Mouse (Mus musculus) thymus, postnatal 10 days (tissue): ENCODE measurements around the gene Col6a5.

Source experiments
- DNase-seq, 2 experiments: peaks; one replicate each; pipeline ENCODE4 v3.0.0; 2021; ENCODE audit warnings: low spot score in 2 of 2

The Col6a5 gene

GRCm38 (mm10) chr9:105960533-105960932, at the start of gene Col6a5:
Gene Col6a5 (minus strand): TSS chr9:105960643.
- no peak for DNase-seq

DNA sequence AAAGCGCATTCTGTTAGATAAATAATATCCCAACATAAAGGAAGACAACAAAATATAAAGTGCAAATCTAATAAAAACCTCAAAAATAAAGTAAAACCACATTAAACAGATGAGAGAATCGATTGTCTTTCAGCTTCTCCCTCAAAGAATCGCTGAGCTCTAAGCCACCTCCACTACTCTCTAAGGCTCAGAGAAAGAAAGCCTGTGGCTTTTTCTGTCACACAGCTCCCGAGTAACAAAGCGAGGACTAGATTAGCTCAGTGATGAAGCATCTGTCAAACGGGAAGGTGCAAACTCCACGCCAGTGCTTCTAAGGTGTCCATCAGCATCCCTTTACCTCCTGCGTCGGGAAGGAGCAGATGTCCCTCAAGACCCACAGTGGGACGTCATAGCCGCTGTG, 37.5 kb upstream of the Col6a5 start:
- no peak for DNase-seq

DNA sequence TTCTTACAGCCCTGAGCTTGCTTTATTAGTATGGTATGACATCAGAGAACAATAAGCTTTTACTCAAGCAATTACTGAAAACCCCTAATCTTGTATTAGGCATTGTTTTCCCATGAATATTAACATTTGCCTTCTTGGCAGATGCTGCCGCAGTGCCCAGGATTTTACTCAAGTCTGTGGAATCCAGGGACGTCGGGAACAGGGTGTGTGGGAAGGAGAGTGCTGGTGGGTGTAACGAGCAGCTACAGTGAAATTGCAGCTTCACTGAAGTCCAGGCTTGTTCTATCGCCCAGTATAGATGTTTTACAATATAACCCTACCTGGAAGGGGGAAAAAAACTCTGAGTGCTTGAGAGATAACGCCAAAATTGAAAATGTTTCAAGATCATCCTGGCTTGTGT, 32.0 kb upstream of the Col6a5 start:
- DNase-seq = no peak

DNA sequence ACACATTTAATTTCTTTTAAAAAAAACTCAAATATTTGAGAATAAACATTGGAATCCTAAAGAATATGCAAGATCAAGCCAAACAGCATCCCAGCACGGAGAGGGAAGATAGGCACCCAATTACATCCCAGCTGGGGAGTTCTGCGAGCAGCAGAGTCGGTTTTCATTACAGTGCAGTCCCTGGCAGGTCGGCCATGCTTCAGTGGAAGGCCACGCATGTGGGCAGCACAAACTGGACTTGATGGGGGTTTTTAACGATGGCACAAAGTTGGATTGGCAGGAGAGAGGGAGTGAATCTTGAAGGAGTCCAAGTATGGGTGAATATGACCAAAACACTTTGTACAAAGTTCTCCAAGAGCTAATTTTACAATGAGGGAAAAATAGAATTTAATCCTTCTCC, 29.7 kb upstream of the Col6a5 start:
- DNase-seq = no peak

DNA sequence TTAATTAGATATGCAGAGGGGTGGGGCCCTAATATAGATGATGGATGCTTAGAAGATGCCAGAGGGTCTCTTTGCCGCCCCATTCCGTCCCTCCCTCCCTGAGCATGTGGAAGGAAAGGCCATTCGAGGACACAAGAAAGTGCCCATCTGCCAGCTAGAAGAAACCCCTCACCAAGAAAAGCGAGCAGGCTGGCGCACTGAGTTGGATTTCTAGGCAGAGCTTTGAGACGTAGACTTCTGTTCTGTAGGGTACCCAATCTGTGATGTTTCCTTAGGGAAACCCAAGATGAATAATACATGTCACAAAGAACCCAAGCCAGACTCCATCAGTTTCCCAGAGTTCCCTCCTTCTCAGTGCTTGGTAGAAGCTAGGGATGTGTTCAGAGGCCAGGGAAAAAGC, 29.0 kb upstream of the Col6a5 start:
- no peak for DNase-seq

- no peak for DNase-seq
Observed at GRCm38 (mm10) chr9:105988096-105988495, 27.7 kb upstream of the Col6a5 start.

DNA sequence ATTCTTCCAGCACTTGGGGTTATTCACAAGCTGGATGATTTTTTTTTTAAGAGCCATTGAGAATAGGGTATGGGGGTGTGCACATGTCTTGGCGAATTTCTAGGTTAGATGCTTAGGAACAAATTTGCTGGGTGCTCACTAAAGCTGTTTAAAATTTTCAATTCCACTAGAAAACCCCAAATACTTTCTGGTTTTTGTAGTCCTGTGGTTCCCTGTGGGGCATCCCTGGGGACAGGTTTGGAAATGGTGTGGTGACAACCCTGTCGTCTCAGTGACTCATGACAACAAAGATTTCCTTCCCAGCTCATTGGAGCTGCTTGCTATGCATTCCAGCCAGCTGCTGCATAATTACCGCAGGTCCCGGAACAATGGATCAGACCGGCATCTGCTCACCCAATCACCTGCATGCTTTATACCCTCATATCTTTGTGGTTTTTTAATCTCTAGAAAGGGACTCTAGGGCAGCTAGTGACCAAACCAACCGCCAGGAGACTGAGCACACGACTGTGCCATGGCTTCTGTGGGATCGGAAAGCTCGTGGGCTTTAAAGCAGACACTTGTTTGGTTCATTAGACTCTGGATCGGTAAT, 24.6 kb upstream of the Col6a5 start:
- no peak for DNase-seq

GRCm38 (mm10) chr9:105978479-105978878, 18.0 kb upstream of the Col6a5 start:
- no peak for DNase-seq

GRCm38 (mm10) chr9:105976871-105977270, 16.4 kb upstream of the Col6a5 start:
- DNase-seq = no peak

DNA sequence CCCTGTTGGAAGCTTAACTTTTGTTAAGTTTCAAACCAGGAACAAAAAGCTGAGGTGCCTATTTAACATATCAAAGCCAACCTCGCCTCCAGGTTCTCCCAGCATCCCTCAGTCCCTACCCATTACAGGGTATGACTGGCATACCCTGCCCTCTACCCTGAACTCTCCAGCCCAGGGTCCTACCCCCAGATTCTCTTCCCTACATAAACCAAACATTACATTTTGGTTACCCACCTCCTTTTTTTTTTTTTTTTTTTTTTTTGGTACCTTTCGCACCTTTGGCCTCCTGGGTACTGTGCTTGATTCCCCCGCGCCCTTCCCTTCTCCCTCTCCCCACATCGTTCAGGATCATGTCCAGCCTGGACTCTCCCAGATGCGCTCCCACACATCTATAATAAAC, 15.9 kb upstream of the Col6a5 start:
- no peak for DNase-seq

DNA sequence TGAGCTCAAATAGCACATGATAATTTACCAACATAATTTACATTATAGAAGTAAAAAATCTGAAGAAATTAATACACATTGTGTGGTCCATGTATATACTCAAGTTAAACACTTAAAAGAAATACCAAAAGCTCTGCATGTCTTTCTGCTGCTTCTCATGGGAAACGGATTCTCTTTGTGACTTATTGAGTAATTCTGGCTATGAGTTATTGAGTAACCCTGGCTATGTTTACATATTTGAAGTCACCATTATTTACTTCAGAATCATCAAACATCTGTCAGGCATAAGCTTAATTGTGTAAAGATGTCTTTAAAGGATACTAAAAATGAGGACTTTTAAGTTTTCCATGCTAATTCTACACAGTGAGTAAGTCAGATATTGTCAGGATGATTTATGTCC, 13.3 kb upstream of the Col6a5 start:
- DNase-seq = no peak

- no peak for DNase-seq
Observed at GRCm38 (mm10) chr9:105972031-105972430, 11.6 kb upstream of the Col6a5 start.

DNA sequence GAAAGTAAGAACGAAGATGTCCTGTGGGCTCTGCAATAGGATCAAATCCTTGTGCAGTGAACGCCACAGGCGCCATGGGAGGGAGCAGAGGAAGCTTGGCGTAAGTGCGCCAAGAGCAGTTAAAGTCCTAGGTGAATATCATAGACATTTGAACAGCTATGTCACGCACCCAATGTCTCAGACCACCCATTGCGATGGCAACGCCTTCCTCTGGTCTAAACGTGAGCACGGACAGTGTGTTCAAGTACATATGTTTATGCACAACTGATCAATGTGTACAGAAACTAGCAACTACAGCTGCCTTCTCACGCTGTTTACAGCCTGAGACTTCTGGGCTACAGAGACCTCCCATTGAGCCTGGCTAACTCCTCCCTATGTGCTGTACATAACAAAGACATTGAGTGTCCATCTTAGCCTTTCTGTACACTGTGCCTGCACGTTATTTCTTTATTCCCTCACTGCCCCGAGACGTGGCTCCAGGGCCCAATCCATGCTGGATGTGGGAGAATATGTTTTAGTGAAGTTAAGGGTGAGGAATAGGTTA, 11.0 kb upstream of the Col6a5 start:
- DNase-seq = no peak

DNA sequence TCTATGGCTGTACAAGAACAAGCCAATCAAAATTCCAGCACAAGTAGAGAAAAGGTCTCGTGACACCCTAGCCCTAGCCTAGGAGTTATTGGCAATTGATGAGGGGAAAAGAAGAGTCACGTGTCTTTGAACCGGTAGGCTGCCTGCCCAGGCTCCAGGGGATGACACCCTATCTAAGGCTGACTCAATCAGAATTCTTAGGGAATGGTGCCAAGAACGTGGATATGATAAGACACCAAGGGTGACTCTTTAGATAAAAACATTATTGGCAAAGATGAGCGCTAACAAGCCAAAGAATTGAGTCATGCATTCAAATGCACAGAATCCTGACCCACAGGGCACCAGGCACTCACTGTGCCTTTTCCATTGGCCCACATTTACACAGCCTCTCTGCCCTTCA, 10.5 kb upstream of the Col6a5 start:
- no peak for DNase-seq

GRCm38 (mm10) chr9:105967976-105968375, 7.5 kb upstream of the Col6a5 start:
- no peak for DNase-seq

- no peak for DNase-seq
Observed at GRCm38 (mm10) chr9:105959116-105959515, 1.3 kb downstream of the Col6a5 start.

DNA sequence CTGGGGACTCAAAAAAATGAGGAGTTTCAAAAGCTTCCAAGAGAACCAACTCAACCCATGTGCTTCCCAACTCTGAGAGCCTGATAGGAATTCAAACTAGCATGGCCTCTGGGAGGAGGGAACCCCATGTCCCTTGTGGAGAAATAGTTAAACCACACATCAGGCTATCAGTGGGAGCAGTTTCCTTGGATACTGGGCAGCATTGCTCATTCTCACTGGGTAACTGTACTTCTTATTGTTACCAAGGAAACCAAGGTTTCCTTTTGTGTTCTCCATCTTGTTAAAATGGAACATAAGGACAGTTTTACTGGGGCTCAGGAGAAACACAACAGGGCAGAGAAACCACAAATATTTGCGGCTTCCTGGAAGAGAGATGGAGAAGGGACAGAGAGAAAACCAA, 10.7 kb downstream of the Col6a5 start:
- no peak for DNase-seq

GRCm38 (mm10) chr9:105947577-105947976, 12.9 kb downstream of the Col6a5 start:
- DNase-seq = no peak

DNA sequence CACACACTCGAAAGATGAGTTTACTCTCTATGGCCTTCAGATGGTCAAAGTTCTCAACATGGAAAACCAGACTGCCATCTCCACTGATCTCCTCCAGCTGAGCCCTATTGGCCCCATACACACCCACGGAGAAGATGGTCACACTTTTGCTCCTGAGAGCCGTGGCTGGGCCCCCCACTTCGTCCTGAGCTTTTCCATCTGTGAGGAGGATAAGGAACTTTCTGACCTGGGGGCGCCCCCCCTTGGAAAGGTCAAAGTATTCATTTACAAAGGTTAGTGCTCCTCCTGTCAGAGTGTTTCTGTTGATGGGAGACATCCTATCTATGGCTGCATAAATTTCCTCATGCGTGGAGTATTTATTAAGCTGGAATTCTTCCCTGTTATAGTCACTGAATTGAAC, 26.6 kb downstream of the Col6a5 start:
- no peak for DNase-seq

DNA sequence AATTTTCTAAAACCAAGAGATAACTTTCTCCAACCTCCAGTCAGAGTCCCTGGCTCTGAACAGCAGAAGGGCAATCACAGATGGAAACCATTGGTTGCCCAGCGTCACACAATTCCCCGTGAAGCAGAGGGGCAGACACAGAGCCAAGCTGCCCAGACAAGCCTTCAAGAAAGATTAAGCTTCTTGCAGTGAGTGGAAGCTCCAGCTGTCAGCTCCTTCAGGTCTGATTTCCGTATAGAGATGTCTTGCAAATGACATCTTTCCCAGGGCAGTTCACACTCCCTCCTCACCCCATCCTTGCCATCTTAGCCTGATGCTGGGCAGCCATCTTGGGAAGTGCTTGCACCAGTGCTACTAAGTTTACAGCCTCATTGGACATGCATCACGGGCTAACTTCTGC, 31.2 kb downstream of the Col6a5 start:
- no peak for DNase-seq

DNA sequence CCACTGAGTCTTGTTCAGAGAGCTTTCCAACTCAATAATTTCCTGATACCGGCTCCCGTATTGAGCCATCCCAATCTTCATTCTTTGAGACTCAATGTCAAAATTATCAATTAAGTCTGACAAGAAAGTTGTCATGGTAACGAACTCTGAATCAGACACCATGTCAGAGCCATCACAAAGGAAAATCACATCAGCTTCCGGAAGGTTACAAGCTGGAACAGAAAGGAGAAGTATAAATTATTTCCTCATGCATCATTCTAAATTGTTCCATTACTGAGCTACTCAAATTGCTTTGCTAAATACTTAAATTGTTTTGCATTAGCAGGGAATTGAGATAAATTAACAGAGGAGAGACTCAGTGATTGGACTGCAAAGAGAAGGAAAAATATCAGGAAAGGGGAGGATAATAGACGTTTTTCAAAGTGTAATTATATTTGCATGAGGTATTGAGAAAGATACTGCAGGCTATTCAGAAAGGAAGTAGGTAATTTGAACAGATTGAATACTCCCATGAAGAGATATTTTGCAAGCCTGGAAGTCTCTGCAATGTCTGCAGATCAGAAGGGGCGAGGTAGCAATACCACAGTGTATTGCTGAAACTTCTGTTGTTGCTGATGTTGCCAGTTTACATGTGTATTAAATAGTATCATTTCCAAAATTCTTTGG, 31.9 kb downstream of the Col6a5 start:
- DNase-seq = no peak

DNA sequence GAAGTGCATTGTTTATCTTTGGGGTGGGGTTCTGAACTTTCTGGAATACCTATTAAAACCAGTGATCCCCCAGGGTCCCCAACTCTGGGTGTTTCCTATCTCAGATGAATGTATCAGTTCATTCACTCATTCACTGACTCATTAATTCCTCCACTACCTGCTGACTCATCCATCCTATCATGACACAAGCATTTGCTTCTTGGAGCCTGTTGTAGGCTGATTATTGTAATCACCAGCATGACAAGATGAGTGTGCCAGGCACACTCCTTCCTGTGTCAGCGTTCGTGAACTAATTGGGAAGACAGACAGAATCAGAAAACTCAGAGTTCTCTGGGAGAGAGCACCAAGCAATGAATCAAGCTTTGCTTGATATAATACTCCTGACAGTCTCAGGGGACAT, 36.8 kb downstream of the Col6a5 start:
- no peak for DNase-seq

DNA sequence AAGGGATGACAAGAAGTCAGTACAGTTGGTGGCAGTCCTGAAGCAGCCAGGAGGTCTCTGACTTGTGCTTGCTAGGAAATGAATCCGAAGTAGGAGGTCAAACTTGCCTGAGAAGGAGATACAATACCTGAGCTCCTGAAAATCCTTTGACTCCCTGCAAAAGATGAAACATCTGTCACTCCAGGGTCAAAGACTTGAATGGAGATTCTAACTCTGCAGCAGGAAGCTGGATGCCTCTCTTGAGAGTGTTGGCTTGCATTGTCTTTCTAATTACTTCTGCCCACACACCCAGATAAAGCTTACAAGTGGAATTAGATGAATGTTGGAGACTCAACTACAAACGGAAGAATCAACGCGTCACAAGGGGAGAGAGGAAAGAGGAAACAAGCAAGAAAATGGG, 45.3 kb downstream of the Col6a5 start:
- DNase-seq = no peak

DNA sequence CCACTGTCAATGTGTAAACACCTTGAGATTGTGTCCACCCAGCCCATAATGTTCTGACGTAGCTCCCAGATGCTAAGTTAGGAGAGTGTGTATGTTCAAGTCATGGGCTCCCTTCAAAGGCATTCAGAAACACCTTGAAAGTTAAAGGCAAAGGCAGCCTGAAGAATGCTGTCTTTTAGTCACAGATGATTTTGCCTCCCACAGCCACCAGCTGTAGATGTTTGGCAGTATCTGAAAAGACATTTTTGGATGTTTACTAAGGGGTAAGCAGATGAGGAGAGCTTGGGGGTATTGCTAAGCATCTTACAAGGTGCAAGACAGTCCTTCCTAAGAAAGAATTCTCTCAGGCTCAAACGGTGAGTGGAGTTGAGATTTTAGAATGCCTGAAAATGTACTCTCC, 50.3 kb downstream of the Col6a5 start:
- DNase-seq = no peak
